Mouse (Mus musculus) heart, embryonic 10.5 days (tissue): ENCODE measurements around the gene Phlda3. TPM values are rescaled to one million over a fixed set of nuclear protein-coding genes. Genes with fewer than 3 reads are reported as not detected.

Experiments
- DNase-seq: peaks from one replicate; pipeline ENCODE4 v3.0.0-alpha.2; 2017; ENCODE audit warnings: low spot score
- H3K27ac ChIP-seq: fragments of 300-500 bp; sonication (generic); 2 replicates; pipeline ENCODE4 v1.5.1; 2016; ENCODE audit warnings: mild to moderate bottlenecking
- H3K27me3 ChIP-seq: fragments of 300-500 bp; sonication (generic); 2 replicates; pipeline ENCODE4 v1.6.1; 2016; ENCODE audit warnings: mild to moderate bottlenecking; ENCODE audit not compliant: poor library complexity, insufficient read depth, severe bottlenecking
- H3K36me3 ChIP-seq: fragments of 300-500 bp; sonication (generic); 2 replicates; pipeline ENCODE4 v1.6.1; 2016; ENCODE audit warnings: mild to moderate bottlenecking, moderate library complexity
- H3K4me1 ChIP-seq: fragments of 300-500 bp; sonication (generic); 2 replicates; pipeline ENCODE4 v1.6.1; 2016; ENCODE audit warnings: mild to moderate bottlenecking
- H3K4me3 ChIP-seq: fragments of 300-500 bp; sonication (generic); 2 replicates; pipeline ENCODE4 v1.5.1; 2016; ENCODE audit warnings: mild to moderate bottlenecking, moderate library complexity
- H3K9me3 ChIP-seq: fragments of 300-500 bp; sonication (generic); 2 replicates; pipeline ENCODE4 v1.6.1; 2016; ENCODE audit warnings: mild to moderate bottlenecking, moderate library complexity
- WGBS: fragments of 180-500 bp; shearing (Covaris S2); methylation state at CpG from one replicate; pipeline ENCODE4 v1.1.7; 2016; 5-methylcytosine and 5-hydroxymethylcytosine counted together
- polyA plus RNA-seq: library from polyadenylated mRNA; unstranded; fragments of >200 nt; fragmentation: Nextera tagmentation; extraction: Ambion mirVana; gene quantifications from 2 replicates; pipeline ENCODE4 v1.2.1, GENCODE M21; 2016

Phlda3 gene
- polyA plus RNA-seq, 1 experiment from 2014 or later: 65.3 TPM

- no peak overlapping the region for H3K4me3 ChIP-seq
- 32% methylated on average over 10 of the region's 10 CpGs for WGBS
- no peaks in the 10 kb centered on the region for H3K9me3 ChIP-seq
- peaks cover 84% of the 10 kb centered on the region for H3K36me3 ChIP-seq
- peaks cover 84% of the 10 kb centered on the region for H3K4me1 ChIP-seq
- DNase-seq: no peak
- no peaks in the 10 kb centered on the region for H3K27me3 ChIP-seq
- H3K27ac ChIP-seq: no peak overlapping the region
These were observed 41.6 kb downstream of the Phlda3 start for GRCm38 (mm10) chr1:135807546-135807945.

DNA sequence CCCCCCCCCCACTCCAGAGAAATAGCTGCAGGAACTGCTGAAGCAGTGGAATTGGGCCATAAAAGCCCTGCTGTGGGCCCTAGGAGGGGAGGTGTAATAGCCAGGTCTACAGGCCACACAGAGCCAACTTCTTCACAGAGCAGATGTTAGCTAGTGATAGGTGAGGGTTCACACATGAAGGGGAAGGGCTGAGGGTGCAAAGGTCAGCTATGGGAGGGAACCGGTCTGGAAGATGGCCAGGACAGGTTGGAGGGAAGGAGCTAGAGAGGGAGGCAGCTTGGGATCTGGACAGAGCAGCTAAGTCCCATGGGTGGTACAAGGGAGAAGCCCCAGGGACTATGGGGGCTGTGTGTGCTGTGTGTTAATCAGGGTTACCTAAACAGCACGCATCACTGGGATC lies 44.3 kb downstream of the Phlda3 start:
- Histone ChIP-seq H3K27ac (no peak overlapping the region), H3K36me3 (peaks cover 58% of the 10 kb centered on the region)

DNA sequence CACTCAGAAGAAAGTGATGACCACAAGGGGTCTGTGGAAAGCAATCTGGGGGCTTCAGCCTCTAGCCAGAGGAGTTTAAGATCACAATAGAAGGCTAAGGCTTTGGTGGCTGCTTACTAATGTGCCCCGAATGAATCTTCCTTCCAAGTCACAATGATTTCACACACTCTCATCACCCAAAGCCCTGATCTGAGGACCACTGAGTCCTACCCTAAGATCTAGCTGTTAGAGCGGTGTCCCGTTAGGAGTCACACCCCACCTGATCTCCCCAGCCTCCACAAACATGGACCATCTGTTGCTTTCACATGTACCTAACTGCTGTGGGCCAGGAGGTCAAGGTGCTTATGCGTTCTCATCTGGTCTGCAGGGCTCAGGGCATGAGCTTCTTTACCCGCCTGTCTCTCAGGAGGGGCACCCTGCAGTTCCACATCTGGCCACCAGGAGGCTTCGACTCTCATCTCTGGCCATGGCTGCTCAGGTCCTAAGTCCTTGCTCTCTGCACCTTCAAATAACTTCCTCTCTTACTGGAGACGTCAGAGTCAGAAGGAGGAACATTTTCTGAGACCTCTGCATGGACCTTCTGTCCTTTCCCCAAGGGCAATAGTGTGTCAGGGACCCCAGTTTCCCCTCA lies 45.2 kb downstream of the Phlda3 start:
- 30% methylated on average over 7 of the region's 7 CpGs for WGBS
- DNase-seq: peak; percentile 88
- H3K4me1 ChIP-seq: peaks cover 73% of the 10 kb centered on the region
- peak overlapping the region; percentile 52 for H3K27ac ChIP-seq
- H3K4me3 ChIP-seq: no peak overlapping the region
- peaks cover 48% of the 10 kb centered on the region for H3K36me3 ChIP-seq
- 0 out of 2 replicates have a peak, but pooled peaks cover under 1% of the 10 kb centered on the region for H3K27me3 ChIP-seq
- no peaks in the 10 kb centered on the region for H3K9me3 ChIP-seq

More for the DNA sequence above, 44.3 kb downstream of the Phlda3 start:
- Histone ChIP-seq H3K4me3 (no peak overlapping the region), H3K9me3 (no peaks in the 10 kb centered on the region), H3K4me1 (peaks cover 78% of the 10 kb centered on the region), H3K27me3 (no peaks in the 10 kb centered on the region)
- WGBS: 68% methylated on average over 2 of the region's 2 CpGs
- DNase-seq: no peak

- peaks cover 77% of the 10 kb centered on the region for H3K4me1 ChIP-seq
- H3K9me3 ChIP-seq: no peaks in the 10 kb centered on the region
- 46% methylated on average over 3 of the region's 3 CpGs for WGBS
- H3K27me3 ChIP-seq: peaks cover 12% of the 10 kb centered on the region
- H3K36me3 ChIP-seq: peaks cover 42% of the 10 kb centered on the region
- peak overlapping the region; percentile 42 for H3K27ac ChIP-seq
- no peak for DNase-seq
- no peak overlapping the region for H3K4me3 ChIP-seq
These were observed 46.3 kb downstream of the Phlda3 start for GRCm38 (mm10) chr1:135812205-135812604.

DNA sequence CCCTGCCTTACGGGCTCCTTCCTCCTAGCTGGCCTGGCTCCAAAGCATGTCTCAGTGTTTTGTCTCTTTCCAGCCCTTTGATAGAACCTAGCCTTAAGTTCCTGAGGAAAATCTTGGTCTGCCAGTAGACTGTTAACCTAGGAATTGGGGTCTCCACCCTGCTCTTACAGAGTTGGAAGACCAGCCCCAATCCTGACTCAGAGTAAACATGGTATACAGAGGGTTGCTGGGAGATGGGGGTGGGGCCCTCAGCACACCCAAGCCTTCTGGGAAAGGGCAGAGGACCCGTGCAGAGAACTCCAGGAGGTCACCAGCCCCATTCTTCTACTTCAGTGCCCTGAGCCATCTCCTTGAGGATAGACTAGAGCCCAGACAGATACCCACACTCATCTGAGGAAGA lies 46.7 kb downstream of the Phlda3 start:
- H3K27me3 ChIP-seq: peaks cover 16% of the 10 kb centered on the region
- no peaks in the 10 kb centered on the region for H3K9me3 ChIP-seq
- peak overlapping the region; percentile 42 for H3K27ac ChIP-seq
- H3K4me1 ChIP-seq: peaks cover 77% of the 10 kb centered on the region
- peaks cover 38% of the 10 kb centered on the region for H3K36me3 ChIP-seq
- no peak for DNase-seq
- 34% methylated on average over 2 of the region's 2 CpGs for WGBS
- H3K4me3 ChIP-seq: no peak overlapping the region

GRCm38 (mm10) chr1:135813071-135813470 lies 47.2 kb downstream of the Phlda3 start:
- WGBS: 63% methylated on average over 4 of the region's 4 CpGs
- H3K36me3 ChIP-seq: peaks cover 33% of the 10 kb centered on the region
- no peak for DNase-seq
- peaks cover 77% of the 10 kb centered on the region for H3K4me1 ChIP-seq
- peak overlapping the region; percentile 42 for H3K27ac ChIP-seq
- no peak overlapping the region for H3K4me3 ChIP-seq
- no peaks in the 10 kb centered on the region for H3K9me3 ChIP-seq
- H3K27me3 ChIP-seq: peaks cover 20% of the 10 kb centered on the region

DNA sequence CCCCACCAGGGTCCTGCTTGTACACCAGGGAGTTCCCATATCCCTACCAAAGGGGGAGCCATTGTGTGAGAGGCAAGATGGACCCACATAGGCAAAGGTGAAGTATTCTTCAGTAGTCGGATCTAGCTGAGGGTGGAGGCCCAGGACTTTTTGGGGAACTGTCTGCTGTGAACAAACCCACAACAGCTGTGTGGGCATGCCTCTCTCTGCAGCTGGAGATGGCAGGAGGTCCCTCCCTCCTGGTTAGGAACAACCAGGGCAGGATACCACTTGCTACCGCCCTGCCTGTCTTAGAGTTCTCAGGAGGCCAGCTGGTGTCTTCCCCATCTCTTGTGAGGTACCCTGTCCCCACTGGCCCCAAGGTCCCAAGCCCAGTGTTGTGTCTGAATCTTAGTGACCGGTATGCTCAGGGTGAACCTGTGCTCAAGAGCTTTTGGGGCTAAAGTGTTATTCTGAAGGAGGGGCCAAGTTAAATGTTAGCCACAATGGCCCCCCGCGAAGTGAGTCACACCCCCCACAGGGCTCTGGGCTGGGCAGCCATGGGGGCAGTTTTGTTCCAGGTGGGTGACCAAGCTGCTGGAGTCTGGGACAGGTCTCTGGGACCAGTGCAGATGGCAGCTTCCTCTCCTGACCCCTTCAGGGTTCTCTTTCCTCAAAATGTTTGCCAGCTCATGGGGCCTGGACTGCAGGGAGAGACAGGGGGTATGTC lies 47.9 kb downstream of the Phlda3 start:
- DNase-seq: no peak
- 76% methylated on average over 5 of the region's 5 CpGs for WGBS
- Histone ChIP-seq H3K36me3 (peaks cover 25% of the 10 kb centered on the region), H3K4me1 (peaks cover 77% of the 10 kb centered on the region), H3K4me3 (no peak overlapping the region), H3K27ac (peak overlapping the region; percentile 42; the same call in 1 of the 2 replicates), H3K9me3 (no peaks in the 10 kb centered on the region), H3K27me3 (peaks cover 28% of the 10 kb centered on the region)

GRCm38 (mm10) chr1:135814531-135814930 lies 48.6 kb downstream of the Phlda3 start:
- peaks cover 77% of the 10 kb centered on the region for H3K4me1 ChIP-seq
- no peak overlapping the region for H3K27ac ChIP-seq
- H3K27me3 ChIP-seq: peaks cover 35% of the 10 kb centered on the region
- no peak for DNase-seq
- H3K36me3 ChIP-seq: peaks cover 18% of the 10 kb centered on the region
- no peaks in the 10 kb centered on the region for H3K9me3 ChIP-seq
- H3K4me3 ChIP-seq: no peak overlapping the region
- 86% methylated on average over 5 of the region's 5 CpGs for WGBS

- Histone ChIP-seq H3K27ac (no peak overlapping the region), H3K4me3 (no peak overlapping the region), H3K4me1 (peaks cover 68% of the 10 kb centered on the region), H3K27me3 (peaks cover 66% of the 10 kb centered on the region), H3K9me3 (no peaks in the 10 kb centered on the region), H3K36me3 (no peaks in the 10 kb centered on the region)
- DNase-seq: no peak
- WGBS: 43% methylated on average over 4 of the region's 4 CpGs
These were observed 51.7 kb downstream of the Phlda3 start for GRCm38 (mm10) chr1:135817595-135817994.

DNA sequence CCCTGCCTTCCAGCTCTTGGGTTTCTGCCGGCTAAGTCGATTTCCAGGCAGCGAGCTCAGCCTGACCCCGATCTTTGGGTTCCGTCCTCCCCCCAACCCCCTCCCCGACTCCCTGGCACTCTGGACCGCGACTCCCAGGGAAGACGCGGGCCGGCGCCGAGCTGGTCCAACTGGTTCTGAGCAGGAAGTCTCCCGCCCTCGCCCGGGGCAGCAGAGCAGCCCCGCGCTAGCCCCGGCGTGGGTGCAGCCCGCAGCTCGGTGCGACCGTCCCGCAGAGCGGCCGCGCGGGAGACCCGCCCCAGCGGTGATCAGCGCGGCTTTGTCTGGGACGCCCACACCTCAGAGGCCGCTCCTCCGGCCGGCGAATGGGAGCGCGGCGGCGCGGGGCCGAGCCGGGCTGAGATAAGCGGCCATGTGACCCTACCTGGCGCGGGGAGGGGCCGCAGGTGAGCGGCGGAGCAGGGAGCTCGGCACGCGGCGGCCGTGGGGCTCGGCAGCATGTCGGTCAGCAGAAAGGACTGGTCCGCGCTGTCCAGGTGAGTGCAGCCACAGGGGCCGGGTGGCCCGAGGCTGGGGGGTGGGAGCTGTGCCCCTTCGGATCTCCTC lies 52.7 kb downstream of the Phlda3 start, which contains the start of gene Lad1:
Gene Lad1 (plus strand): TSS at position 118 of the 606 bp plus-strand sequence.
- Histone ChIP-seq H3K4me1 (peaks cover 64% of the 10 kb centered on the region), H3K9me3 (no peaks in the 10 kb centered on the region), H3K36me3 (no peaks in the 10 kb centered on the region), H3K27me3 (peaks cover 72% of the 10 kb centered on the region), H3K4me3 (peak within 1 kb of the TSS; percentile 81), H3K27ac (peak within 1 kb of the TSS; percentile 90)
- no peak for DNase-seq
- WGBS: 1% methylated on average over 63 of the region's 63 CpGs

Other genes starting within 250 kb of the Phlda3 start
- gene Nav1, start 158.8 kb upstream of the Phlda3 start, polyA plus RNA-seq: 26.5 and 33.0 TPM in 2 replicates
- 202 and 238 TPM in 2 replicates for gene Csrp1, start 46.1 kb upstream of the Phlda3 start, polyA plus RNA-seq
- 2,290 and 3,821 TPM in 2 replicates for gene Tnni1, start 13.3 kb downstream of the Phlda3 start, polyA plus RNA-seq
- 3.3 and 6.8 TPM in 2 replicates for gene Lad1, start 52.5 kb downstream of the Phlda3 start, polyA plus RNA-seq
- gene Tnnt2, start 70.2 kb downstream of the Phlda3 start, polyA plus RNA-seq: 2,168 and 3,634 TPM in 2 replicates
- gene Pkp1, start 153.1 kb downstream of the Phlda3 start, polyA plus RNA-seq: 0.04 TPM in 1 of 2 replicates, not detected in the other
- gene Igfn1, start 240.2 kb downstream of the Phlda3 start, polyA plus RNA-seq: not detected in 2 replicates
- gene Tmem9, start 242.0 kb downstream of the Phlda3 start, polyA plus RNA-seq: 155 and 166 TPM in 2 replicates